Mouse (Mus musculus) ES-E14 (cell line): ENCODE measurements around the gene S1pr1. TPM values are rescaled to one million over a fixed set of nuclear protein-coding genes. Genes with fewer than 3 reads are reported as not detected.

Source experiments
- DNase-seq: peaks from one replicate; pipeline ENCODE4 v3.0.0-alpha.2; 2013; ENCODE audit warnings: low read depth, low spot score
- H3K27ac ChIP-seq: 2 replicates; pipeline ENCODE4 v1.5.1; 2012; ENCODE audit warnings: low read depth, mild to moderate bottlenecking, low read length, moderate library complexity, mixed read lengths; ENCODE audit not compliant: poor library complexity, insufficient read depth, severe bottlenecking
- H3K36me3 ChIP-seq: 2 replicates; pipeline ENCODE4 v1.6.1; 2012; ENCODE audit warnings: mild to moderate bottlenecking, low read length, moderate library complexity, mixed read lengths; ENCODE audit not compliant: control insufficient read depth, poor library complexity, insufficient read depth, severe bottlenecking
- H3K4me1 ChIP-seq, 2 experiments: fragments of 150-350 bp in 1 of 2; sonication (generic) in 1 of 2; 2 replicates each; pipeline ENCODE4 v1.6.1; 2012; ENCODE audit warnings: low read length in 2 of 2, mild to moderate bottlenecking in 1 of 2, mixed read lengths in 1 of 2; ENCODE audit not compliant: control insufficient read depth in 2 of 2, insufficient read depth in 2 of 2, poor library complexity in 1 of 2
- H3K4me3 ChIP-seq, 2 experiments: fragments of 150-350 bp in 1 of 2; sonication (generic) in 1 of 2; 2 replicates each; pipeline ENCODE4 v1.5.1; 2012; ENCODE audit warnings: low read length in 2 of 2, low read depth in 1 of 2, mild to moderate bottlenecking in 1 of 2, mixed read lengths in 1 of 2; ENCODE audit not compliant: insufficient read depth in 1 of 2, poor library complexity in 1 of 2, severe bottlenecking in 1 of 2
- H3K9ac ChIP-seq: 2 replicates; pipeline ENCODE4 v1.6.1; 2012; ENCODE audit warnings: low read depth, mild to moderate bottlenecking, low read length, mixed read lengths; ENCODE audit not compliant: poor library complexity, insufficient read depth, severe bottlenecking
- H3K9me3 ChIP-seq: fragments of 150-350 bp; sonication (generic); 2 replicates; pipeline ENCODE4 v1.6.1; 2012; ENCODE audit warnings: low read depth, mild to moderate bottlenecking, low read length; ENCODE audit not compliant: control insufficient read depth, insufficient read depth
- CHD2 ChIP-seq: IDR thresholded peaks from 2 replicates; pipeline ENCODE4 v1.6.1; 2014; ENCODE audit warnings: mild to moderate bottlenecking, low read depth, low read length, inconsistent platforms
- HCFC1 ChIP-seq: IDR thresholded peaks from 2 replicates; pipeline ENCODE4 v1.6.1; 2012; ENCODE audit warnings: low read length, inconsistent platforms, borderline replicate concordance; ENCODE audit not compliant: insufficient read depth
- MAFK ChIP-seq: IDR thresholded peaks from 2 replicates; pipeline ENCODE4 v1.6.1; 2014; ENCODE audit warnings: mild to moderate bottlenecking, low read depth, low read length, inconsistent platforms; ENCODE audit not compliant: insufficient read depth
- ZC3H11A ChIP-seq: IDR thresholded peaks from 2 replicates; pipeline ENCODE4 v1.6.1; 2012; ENCODE audit warnings: low read depth, mild to moderate bottlenecking, inconsistent platforms, low read length, borderline replicate concordance
- ZNF384 ChIP-seq: IDR thresholded peaks from 2 replicates; pipeline ENCODE4 v1.6.1; 2012; ENCODE audit warnings: low read depth, low read length, inconsistent platforms
- in situ Hi-C, 2 experiments: fragments of 600-800 bp; cut with MboI; formaldehyde crosslinking; loops; one replicate each; pipeline ENCODE4 v1.15.1; 2025; ENCODE audit warnings: low sequenced_read_pairs in 2 of 2, inconsistent platforms in 1 of 2; ENCODE audit not compliant: unreplicated experiment in 2 of 2
- total RNA-seq: library from RNA; depleted of rRNA; stranded (reverse); fragments of 300-350 nt; gene quantifications from 2 replicates; pipeline ENCODE4 v1.2.3, GENCODE M21; 2012

The S1pr1 gene
- total RNA-seq, 1 experiment: 2.5 TPM

DNA sequence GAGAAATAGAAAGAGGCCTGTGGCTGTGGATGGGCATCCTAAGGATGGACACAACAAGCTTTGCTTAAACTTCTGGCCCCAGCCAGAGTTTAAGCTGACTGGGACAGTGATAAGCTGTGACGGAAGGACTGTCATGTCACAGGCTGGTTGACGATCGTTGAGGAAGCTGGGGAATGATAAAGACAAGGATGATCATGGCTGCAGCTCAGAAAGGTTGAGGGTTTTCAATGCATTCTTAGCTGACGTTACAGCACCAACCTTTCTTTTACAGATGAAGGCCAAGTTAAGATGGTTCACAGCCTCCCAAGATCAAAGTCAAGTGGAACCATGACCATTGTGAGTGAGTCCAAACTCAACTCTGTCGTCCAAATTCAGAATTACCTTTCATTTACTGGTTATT is 40.2 kb downstream of the S1pr1 start:
- TF ChIP-seq CHD2 (no peak), MAFK (no peak), ZC3H11A (no peak), ZNF384 (no peak), HCFC1 (no peak)
- in situ Hi-C loops: loop anchor here (25.0 kb wide), 1 partner anchor 263 kb away; no protein-coding TSS in a partner anchor
- no peak for DNase-seq
- H3K4me3 ChIP-seq: no peak overlapping the region
- H3K4me1 ChIP-seq: no peaks in the 10 kb centered on the region; a peak in 1 of 4 replicates
- H3K9me3 ChIP-seq: no peaks in the 10 kb centered on the region
- no peak overlapping the region for H3K27ac ChIP-seq
- H3K9ac ChIP-seq: no peak overlapping the region
- no peaks in the 10 kb centered on the region for H3K36me3 ChIP-seq

DNA sequence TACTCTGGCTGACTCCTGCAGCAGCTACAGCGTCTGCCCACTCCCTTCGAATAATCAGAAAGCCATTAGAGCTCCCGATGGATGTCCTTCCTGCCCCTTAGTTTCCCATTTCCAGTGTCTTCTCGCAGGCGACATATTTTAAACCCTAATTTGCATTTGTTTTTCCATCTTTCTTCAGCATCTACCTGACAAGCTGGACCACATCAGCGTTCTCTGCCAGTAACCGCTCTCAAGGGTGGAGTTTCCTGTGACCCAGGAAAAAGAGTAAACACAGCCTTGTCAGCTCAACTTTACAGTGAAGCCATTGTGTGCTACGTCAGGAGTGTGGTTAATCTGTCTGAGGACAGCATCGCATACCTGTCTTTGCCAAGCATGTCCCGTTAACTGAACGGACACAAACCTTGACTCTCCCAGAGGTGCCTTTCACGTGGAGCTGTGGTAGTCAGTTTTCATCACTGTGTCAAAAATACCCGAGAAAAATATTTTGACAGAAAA is 41.2 kb downstream of the S1pr1 start:
- Histone ChIP-seq H3K9ac (no peak overlapping the region), H3K36me3 (no peaks in the 10 kb centered on the region), H3K4me1 (no peaks in the 10 kb centered on the region; a peak in 1 of 4 replicates), H3K9me3 (no peaks in the 10 kb centered on the region), H3K4me3 (no peak overlapping the region), H3K27ac (no peak overlapping the region)
- no peak for DNase-seq
- TF ChIP-seq MAFK: no peak
- TF ChIP-seq CHD2: no peak
- no peak for TF ChIP-seq HCFC1
- TF ChIP-seq ZC3H11A: no peak
- no peak for TF ChIP-seq ZNF384
- in situ Hi-C loops: loop anchor here (25.0 kb wide), 1 partner anchor 264 kb away; no protein-coding TSS in a partner anchor

- H3K4me1 ChIP-seq: no peaks in the 10 kb centered on the region; a peak in 1 of 4 replicates
- no peak overlapping the region for H3K27ac ChIP-seq
- no peaks in the 10 kb centered on the region for H3K36me3 ChIP-seq
- H3K9me3 ChIP-seq: no peaks in the 10 kb centered on the region
- in situ Hi-C loops: loop anchor here (25.0 kb wide), 1 partner anchor 264 kb away; no protein-coding TSS in a partner anchor
- TF ChIP-seq ZC3H11A (no peak), CHD2 (no peak), HCFC1 (no peak), MAFK (no peak), ZNF384 (no peak)
- H3K4me3 ChIP-seq: no peak overlapping the region
- no peak for DNase-seq
- H3K9ac ChIP-seq: no peak overlapping the region
Observed at GRCm38 (mm10) chr3:115672965-115673662, 41.8 kb downstream of the S1pr1 start.

DNA sequence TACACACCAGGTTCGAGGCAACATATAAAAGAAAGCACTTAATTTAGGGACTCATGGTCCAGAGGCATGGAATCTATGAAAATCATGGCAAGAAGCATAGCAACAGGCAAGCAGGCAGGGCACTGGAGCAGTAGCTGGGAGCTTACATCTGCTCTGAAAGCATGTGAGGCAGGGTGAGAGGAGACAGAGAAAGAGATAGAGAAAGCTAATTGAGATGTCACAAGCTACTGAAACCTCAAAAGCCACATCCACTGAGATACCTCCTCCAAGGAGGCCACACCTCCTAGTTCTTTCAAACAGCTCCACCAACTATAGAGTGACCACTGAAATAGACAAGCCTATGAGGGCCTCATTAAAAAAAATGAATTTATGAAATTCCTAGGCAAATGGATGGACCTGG is 45.6 kb downstream of the S1pr1 start:
- no peak for DNase-seq
- no peak for TF ChIP-seq MAFK
- TF ChIP-seq CHD2: no peak
- no peak for TF ChIP-seq ZC3H11A
- TF ChIP-seq ZNF384: no peak
- no peak for TF ChIP-seq HCFC1
- in situ Hi-C loops: loop anchor here (25.0 kb wide), 1 partner anchor 268 kb away; no protein-coding TSS in a partner anchor

More for the DNA sequence above, 45.6 kb downstream of the S1pr1 start:
- H3K27ac ChIP-seq: no peak overlapping the region
- H3K4me1 ChIP-seq: no peaks in the 10 kb centered on the region; a peak in 1 of 4 replicates
- H3K4me3 ChIP-seq: no peak overlapping the region
- no peaks in the 10 kb centered on the region for H3K36me3 ChIP-seq
- no peaks in the 10 kb centered on the region for H3K9me3 ChIP-seq
- H3K9ac ChIP-seq: no peak overlapping the region
